Mouse (Mus musculus): Measurements from ENCODE around the gene Dnm1.

The Dnm1 gene

DNA sequence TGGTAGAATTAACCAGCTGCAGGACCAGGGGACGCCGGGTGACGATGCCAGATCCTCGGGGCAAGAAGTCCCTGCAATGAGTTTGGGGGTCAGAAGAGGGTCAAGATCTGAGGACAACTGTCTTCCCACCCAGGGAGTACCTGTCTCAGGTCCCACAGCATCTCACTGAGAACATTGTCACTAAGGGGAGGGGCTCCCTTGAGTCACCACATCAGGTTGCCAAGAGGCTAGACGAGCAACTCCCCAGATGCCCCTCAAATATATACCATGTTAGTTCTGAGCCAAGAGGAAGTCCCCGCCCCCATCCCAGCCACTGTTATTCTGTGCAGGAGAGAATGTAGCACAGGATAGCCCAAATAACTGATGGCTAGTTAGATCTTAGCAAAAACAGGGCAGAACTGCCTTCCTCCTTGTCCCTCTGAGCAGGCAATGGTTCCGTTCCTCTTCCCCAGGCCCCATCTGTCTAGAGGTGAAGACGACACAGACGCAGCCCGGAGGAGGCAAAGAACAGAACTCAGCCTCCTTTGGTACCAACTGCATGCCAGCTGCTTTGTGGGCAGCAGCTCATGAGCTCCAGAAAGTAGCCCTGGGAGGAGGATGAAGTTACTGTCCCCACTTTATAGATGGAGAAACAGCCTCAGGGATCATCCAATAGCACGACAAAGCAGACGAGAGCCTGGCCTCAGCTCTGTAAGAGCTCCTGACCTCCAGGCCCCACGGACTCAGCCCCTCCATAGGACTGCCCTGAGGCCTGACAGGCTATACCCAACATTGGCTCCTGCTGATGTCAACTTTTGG lies 12.1 kb downstream of the Dnm1 start:
- no peak for DNase-seq (ENCODE audit: low read depth, low spot score)

DNA sequence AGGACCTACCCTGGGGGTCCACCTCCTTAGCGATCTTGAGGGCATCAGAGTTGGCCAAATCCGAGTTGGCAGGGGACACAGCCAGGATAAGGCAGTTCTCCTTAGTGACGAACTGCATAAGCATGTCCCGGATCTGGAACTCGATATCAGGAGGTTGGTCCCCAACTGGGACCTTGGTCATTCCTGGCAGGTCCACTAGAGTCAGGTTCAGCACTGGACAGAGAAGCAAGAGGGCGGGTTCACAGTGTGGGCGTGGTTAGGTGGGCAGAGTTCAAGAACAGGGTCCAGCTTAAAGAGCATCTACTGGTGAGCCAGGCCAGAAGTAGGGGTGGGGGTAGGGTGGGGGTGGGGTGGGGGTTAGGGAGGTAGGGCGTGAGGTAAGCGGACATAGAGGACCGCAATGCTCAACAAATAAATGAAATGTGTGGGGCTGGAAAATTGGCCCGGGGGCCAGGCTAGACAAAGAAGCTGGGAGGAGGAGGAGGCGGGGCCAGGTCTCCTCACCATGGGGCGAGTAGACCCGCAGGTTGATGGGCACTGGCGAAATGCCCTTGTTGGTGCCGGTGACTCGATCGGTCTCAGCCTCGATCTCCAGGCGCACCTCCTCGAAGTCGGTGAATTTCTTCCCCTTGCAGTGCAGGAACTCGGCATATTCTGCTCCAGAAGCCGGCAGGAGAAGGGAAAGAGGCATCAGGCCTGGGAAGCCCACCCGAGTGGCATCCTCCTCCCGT lies 13.1 kb downstream of the Dnm1 start:
- no peak for DNase-seq (ENCODE audit: low read depth, low spot score)

DNA sequence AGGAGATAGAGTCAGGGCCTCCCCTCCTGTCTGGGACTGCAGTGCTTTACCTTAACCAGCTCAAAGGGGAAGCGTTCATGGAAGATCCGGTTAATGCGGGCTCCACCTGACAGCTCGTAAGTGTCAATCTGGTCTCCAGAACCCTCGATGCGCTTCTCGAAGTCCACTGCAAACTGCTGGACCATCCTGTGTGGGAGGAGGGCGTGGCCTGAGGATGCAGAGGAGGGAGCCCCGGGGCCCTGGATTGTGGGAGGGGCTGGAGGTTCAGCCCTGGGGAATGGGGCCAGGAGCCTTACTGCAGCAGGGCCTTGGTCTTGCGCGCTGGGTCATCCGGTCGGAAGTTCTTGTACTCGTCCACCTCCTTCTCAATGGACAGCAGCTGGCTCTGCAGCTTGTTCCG lies 17.2 kb downstream of the Dnm1 start:
- DNase-seq (ENCODE audit: low read depth, low spot score) = no peak

DNA sequence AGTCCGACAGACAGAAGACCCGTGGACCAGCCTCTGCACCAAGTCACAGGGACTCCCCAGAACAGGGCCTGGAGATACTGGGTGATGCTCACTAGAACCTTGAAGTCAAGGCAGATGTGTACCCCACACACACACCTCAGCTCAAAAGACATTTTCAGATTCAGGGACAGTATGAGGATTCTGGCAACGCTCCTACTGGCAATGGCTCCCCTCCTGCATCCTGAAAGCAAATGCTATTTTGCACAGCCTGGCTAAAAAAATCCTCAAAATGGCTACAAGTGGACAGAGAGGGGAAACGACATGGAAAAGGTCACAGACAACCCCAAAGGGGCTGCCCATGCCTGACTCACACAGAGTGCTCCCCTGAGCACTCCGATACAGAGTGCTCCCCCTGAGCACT lies 21.0 kb downstream of the Dnm1 start:
- DNase-seq (ENCODE audit: low read depth, low spot score) = no peak

DNA sequence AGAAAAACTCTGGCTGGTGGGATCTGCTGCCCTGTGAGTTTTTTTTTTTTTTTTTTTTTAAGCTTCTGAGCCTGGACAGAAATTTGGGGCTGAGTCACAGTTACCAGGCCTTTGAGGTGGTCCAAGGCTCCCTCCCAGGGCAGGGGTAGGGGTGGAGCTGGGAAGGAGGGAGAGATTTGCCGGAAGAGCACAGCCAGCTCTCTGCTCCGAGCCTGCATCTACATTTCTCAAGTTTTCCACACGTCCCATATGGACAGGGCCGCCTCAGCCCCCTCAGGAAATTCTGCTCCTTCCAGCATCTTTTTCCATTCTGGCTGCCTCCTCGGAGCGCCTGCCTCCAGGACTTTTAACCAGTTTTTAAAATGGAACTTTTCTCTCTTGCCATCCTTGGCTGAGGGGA lies 23.6 kb downstream of the Dnm1 start:
- no peak for DNase-seq (ENCODE audit: low read depth, low spot score)

DNA sequence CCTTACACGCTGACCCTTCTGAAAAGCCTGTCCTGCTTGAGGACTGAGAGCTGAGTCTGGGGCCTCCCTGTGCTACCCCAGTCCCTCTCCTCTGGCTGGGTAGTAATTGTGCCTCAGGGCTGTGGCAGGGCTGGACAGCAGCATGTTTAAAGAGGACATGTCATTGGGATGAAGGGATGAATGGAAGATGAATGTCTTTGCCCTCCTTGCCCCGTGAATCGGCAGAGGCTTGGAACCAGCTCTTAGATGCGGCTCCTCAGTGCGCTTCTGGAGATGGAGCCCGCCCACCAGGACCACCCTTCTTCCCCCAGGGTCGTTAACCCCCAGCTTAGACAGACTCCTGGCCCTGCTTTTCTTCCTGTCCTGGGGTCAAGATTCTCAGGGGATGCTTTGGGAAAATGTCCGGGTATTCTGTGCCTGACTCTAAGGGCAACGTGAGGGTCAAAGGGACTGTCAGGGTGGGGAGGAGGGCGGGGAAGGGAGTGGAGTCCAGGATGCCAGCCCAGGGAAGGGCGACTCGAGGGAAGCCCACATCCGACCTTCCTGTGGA lies 24.2 kb downstream of the Dnm1 start:
- no peak for DNase-seq (ENCODE audit: low read depth, low spot score)

DNA sequence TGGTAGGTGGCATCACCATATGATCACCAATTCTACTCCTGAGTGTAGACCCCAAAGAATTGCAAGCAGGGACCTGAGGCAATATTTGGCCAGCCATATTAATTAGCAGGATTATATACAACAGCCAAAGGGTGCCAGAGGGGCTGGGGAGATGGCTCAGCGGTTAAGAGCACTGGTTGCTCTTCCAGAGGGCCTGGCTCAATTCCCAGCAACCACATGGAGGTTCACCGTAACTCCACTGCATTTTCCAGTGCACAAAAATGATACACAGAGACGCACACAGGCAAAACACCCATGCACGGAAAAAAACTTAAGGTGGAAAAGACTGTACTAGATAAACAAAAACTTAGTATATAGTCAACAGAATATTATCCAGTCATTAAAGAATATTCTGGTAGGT lies 25.9 kb downstream of the Dnm1 start:
- DNase-seq (ENCODE audit: low read depth, low spot score) = no peak

DNA sequence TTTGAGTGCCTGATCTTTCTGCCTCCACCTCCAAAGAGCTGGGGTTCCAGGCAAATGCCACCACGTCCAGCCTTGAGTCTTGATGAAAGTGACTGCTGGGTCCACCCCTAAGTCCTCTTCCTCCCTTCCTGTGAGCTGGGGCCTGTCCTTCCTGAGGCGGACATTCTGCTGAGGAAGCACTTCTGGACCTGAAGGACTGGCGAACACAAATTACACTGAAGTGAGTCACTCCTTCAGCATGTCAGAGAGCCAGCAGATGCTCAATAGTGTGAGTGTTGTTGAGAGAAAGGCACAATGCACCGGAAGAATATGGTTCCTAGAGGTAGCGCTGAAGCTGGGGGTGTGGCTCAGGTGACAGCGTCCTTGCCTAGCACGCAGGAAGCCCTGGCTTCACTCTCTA lies 27.8 kb downstream of the Dnm1 start:
- DNase-seq (ENCODE audit: low read depth, low spot score) = no peak

DNA sequence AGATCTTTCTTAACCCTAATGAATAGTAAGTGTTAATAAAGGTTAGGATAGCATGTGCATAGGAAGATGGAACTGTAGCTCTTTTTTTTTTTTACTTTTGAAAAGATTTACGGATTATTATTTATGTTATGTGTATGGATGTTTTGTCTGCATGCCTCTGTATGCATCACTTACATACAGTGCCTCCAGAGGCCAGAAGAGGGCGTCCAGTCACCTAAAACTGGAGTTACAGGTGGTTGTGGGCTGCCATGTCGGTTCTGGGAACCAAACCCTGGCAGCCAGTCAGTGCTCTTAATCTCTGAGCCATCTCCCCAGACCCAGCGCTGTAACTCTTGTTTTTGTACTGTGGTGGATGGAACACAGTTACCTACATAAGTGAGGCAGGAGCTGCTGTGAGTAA lies 28.8 kb downstream of the Dnm1 start:
- no peak for DNase-seq (ENCODE audit: low read depth, low spot score)

DNA sequence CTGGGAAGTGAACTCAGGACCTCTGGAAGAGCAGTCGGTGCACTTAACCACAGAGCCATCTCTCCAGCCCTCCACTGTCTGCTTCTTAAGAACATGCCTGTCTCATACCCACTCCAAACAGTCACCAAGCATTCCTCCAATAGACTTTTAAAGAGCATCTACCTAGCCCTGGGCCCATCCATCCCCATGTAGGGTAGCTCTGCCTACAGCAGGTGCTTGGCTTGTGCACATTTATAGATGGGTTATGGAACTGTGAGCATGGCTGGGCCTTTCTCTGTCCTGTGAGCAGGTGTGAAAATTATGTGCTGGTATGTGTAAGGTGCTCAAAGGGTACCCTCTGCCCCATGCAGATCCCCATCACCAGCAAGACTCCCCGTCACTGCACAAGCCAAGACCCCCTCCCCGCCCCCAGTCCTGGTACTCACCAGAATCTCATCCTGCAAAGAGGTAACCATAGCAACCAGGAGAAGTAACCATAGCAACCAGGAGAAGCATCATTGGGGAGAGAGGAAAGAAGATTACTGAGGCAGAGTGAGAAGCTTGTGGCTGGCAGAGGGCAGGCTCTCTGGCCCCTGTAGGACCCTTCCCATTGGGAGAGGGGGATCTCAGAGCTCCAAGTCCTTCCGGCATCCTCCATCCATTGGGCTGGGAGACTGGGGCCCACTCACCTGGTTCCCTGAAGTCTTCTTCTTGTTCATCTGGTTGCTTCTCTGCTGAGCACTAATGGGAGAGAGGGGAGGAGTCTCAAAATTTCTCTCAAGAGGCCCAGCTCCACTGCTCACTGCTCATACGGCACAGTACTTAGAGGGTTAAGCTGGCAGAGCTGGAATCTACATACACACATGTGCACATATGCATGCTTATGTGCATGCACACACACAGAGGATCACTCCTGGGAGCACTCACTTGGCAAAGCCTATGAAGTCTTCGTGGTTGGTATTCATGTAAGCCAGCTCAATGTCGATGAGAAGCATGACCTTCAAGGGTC lies 30.1 kb downstream of the Dnm1 start:
- DNase-seq (ENCODE audit: low read depth, low spot score) = no peak

DNA sequence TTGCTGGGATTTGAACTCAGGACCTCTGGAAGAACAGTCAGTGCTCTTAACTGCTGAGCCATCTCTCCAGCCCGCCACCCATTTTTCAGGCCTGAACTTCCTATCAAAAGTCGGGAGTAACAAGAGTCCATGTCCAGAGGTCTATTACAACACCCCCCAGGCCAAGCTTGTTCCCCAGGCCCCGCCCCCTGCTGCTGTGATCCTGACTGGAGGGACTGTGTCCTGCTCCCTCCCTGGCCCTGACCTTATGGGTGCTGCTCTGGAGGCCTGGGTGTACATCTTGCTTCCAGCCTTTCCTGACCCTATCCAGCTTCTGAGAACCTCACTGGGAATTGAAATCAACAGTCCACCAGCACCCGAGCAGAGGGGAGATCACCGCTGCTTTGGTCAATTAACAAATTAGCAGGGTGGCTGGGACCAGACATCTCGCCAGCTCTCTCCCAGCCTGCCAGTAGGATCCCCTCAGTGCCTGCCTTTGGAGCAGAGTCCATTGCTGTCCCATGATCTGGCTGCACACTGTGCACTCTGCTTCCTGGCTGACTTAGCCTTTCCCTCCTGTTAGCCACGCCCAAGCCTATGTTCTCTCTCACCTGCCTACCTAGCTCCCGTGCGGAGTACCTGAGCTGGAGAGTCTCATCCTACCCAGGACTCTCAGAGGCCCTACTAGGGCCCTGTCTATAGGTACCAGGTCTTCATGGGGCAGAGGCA lies 31.4 kb downstream of the Dnm1 start:
- no peak for DNase-seq (ENCODE audit: low read depth, low spot score)

DNA sequence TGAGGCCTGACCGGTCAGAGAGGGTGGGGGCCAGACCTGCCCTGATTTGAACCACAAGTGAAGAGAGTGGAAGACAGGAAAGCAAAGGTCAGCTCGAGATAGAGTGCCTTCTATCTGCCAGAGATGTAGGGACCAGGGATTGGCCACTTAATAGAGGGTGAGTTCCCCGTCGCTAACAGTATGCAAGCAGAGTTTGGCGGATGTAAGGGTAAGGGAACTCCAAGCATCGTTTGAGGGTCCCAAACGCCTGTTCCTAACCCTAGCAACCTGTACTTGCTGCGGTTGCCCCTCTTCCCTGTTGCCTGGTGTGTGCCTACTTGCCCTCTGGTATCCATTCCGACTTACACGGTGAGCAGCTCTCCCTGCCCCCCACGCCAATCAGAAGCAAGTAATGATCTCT lies 32.4 kb downstream of the Dnm1 start:
- no peak for DNase-seq (ENCODE audit: low read depth, low spot score)

DNA sequence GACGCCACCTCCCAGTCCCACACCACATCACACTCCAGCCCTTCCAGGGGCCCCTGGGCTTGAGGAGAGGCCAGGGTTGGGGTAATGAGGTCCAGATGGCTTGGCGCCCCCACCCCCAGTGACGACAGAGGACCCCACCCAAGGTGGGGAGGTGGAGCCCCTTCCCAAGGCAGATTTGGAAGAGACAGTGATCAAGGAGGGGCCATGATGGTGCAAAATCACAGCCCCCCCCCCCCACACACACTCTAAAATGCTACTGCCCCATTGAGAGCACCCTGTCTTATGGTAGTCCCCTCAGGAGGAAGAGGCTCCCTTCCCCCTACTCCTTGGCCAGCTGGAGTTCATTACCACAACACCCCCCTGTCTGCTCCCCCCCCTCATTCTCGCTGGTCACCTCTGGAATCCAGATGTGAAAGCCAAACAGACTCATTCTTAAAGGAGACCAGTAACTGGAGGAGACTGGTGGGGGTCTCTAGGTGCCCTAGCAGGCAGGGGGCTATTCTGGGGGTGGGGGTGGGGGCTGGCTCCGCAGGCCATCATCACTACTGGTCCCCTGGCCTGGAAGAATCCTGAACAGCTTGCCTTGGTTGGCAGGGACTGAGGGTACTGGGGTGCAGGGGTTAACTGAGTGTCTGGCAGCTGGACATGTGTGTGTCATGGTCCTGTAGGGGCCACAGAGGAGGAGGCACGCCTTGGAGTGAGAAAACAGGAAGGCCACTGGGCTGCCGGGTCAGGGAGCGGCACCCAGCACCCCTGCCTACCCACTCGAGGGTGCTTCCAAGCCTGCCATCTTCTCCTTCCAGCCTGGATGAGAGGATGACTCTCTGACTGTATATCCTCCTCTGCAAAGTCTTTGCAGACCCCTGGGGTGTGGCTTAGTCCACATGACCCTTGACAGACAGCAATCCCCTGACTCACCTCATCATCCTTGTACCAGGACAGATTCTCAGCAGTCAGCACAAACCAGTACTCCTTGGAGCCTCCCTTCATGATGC lies 33.3 kb downstream of the Dnm1 start:
- no peak for DNase-seq (ENCODE audit: low read depth, low spot score)

DNA sequence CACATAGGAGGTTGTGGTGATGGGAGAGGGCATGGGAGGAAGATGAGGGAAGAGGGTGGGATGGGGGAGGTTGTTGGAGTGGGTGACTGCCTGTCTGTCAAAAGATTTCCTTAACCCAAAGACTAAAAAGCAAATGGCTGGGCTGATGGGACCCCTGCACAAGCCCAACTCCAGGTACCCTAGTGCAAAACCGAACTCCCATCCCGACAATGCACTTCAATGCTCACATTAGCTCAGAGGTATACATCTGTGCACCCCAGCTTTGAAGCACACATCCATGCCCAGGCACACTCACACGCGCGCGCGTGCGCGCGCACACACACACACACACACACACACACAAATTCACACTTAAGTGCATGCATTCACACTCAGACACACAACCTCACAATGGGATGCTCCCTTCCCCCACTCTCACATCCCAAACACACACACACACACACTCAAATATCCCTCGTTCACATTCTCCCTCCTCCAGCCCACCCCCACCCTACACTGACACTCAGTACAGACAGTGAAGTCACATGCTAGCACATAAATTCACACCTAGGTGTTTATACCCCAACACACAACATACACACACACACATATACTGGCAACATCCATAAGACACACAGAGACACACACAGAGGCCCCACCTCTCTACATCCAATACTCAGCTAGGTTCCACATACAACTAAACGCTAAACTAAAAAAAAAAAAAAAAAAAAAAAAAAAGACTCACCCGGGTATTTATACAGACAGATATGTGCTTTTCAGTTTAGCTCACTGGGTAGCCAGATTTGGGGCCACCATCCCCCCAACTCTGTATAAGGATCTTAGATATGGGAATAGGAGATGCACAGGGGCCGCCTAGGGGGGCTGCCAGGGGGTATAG lies 34.2 kb downstream of the Dnm1 start:
- DNase-seq (ENCODE audit: low read depth, low spot score) = no peak

DNA sequence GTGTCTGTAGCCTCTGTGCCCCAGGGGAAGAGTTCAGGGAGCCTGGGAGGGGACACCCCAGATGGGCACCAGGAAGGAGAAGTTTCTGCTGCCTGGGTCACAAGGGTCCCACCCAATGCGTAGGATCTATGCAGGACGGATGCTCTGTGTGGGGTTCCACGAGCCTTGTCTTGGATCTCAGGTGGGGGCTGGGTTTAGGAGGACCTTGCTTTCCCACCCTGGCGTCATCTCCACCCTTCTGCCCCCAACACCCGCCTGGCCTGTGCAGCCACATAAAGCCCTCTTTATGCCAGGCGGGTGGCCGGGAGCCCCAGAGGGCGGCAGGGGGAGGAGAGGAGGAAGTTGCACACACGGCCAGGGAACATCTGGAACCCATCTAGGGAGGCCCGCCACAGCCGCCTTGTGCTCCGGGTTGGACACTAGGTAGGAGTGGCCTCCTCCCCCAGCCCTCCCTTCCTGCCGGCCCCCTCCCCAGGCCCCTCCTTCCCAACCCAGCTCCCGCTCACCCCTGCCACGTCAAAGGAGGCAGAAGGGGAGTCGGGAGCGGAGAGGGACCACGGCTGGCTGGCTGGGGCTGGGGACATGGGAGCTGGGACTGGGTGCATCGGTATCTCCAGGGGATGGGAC lies 35.2 kb downstream of the Dnm1 start:
- no peak for DNase-seq (ENCODE audit: low read depth, low spot score)

DNA sequence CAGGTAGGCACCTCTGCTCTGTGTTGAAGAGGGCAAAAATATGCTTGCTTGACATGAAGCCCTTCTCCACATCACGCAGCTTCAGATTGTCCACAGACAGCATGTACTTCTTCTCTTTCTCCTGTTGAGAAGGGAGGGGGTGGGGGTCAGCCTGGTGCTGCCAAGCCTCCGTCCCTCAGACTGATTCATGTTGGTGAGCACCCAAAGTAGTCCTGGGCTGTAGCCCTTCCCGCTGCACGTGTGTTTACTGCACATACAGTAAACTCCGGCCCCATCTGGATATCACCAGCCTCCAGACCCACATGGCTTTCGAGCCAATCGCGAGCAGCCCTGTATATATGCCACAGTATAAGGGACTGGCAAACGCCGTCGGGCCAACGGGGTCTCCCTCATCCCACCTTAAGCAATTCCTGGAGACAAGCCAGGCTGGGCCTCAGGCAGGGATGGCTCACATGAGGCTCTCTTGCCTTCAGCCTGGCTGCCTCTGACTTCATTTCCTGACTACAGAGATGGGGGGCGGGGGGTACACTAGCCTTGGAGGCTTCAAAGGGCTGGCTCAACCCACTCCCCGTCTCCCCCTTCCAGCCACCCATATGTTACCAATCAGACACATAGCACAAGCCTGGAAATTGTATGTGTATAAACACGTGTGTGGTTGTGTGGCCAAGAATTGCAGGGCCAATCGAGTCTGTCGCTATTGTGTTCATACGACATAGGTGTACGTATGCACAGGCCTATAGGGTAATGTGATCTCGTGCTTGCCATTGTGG lies 36.1 kb downstream of the Dnm1 start:
- no peak for DNase-seq (ENCODE audit: low read depth, low spot score)

DNA sequence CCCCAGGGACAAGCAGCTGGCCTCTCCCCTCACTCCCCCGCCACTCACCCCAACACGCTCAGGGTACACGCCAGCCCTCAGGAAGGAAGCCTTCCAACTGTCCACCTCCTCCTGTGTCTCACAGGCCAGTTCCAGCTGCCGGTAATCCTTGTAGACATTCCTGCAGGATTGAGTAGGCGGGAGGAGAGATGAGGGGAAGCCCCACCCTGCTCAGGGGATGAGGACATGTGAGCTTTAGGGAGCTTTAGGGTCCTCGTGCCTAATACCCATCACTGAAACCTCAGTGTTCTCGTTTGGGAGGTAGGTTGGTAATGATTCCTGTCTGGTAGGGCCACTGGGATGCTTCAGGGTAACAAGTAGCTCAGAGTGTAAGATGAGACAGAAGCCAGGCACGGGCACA lies 37.4 kb downstream of the Dnm1 start:
- no peak for DNase-seq (ENCODE audit: low read depth, low spot score)

DNA sequence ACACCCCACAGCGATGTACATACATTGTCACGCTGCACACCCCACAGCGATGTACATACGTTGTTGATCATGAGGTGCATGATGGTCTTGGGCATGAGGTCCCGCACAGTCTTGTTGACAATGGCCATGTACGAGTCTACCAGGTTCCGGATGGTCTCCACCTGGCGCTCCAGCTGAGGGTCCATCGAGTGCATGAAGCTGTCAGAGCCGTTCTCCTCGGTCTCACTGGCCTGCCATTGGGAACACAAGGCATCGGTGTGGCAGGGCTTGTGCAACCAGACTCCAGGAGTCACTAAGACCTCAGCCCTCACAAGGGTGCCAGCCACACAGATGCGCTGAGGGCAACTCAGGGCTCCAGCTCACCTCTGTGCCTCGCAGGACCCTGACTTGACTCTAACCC lies 38.3 kb downstream of the Dnm1 start:
- DNase-seq (ENCODE audit: low read depth, low spot score) = no peak

Data from retina, postnatal 7 days (tissue).